Mouse (Mus musculus) heart, adult 18-20 months (tissue): ENCODE measurements around the gene Hist1h4j. TPM values are rescaled to one million over a fixed set of nuclear protein-coding genes. Genes with fewer than 3 reads are reported as not detected.

Experiments used
- DNase-seq, 2 experiments: peaks; one replicate each; pipeline ENCODE4 v3.0.0; 2021 to 2022; ENCODE audit warnings: mixed read lengths in 1 of 2
- microRNA-seq, 2 experiments: library from miRNA; unstranded; fragments of <30 nt; microRNA quantifications; one replicate each; pipeline ENCODE4 v1.2.0; 2022
- total RNA-seq, 2 experiments: library from RNA; stranded (reverse); gene quantifications; 2 replicates each; pipeline ENCODE4 v1.2.3; 2021

Hist1h4j gene
- total RNA-seq, 2 experiments from 2014 or later: 1.9 to 3.4 TPM

- DNase-seq: no peak
These were observed 46.8 kb downstream of the Hist1h4j start for GRCm38 (mm10) chr13:21781639-21782038.

- DNase-seq: peak in 1 of 2 experiments; percentile 41
These were observed 47.7 kb downstream of the Hist1h4j start for GRCm38 (mm10) chr13:21782361-21783254.

- DNase-seq: peak; percentile 74 to 75
These were observed 48.4 kb downstream of the Hist1h4j start, which contains the start of gene Hist1h3i for GRCm38 (mm10) chr13:21783255-21783617. Gene Hist1h3i (minus strand): TSS chr13:21783370.

GRCm38 (mm10) chr13:21783734-21784161 lies 48.9 kb downstream of the Hist1h4j start:
- DNase-seq: peak in 1 of 2 experiments; percentile 44

- no peak for DNase-seq
These were observed 49.4 kb downstream of the Hist1h4j start for GRCm38 (mm10) chr13:21784311-21784710.

Small RNA genes lying within 50 kb of the gene (microRNA-seq; reads per million reads assigned to microRNA genes)
- 0 reads per million in 2 experiments for gene Gm44357
- 0 reads per million in 2 experiments for gene Gm44367
- 0 reads per million in 2 experiments for gene Gm44454

Other genes starting within 250 kb of the Hist1h4j start
- 10 to 100 TPM; 25.7 to 26.8 TPM for gene AK157302, start 239.8 kb upstream of the Hist1h4j start, total RNA-seq
- gene Gm11273, start 233.6 kb upstream of the Hist1h4j start, total RNA-seq: 100 to 1,000 TPM; 222 to 251 TPM
- 10 to 100 TPM in 1 of 2 experiments, 1 to 10 TPM in 1; 9.9 to 10.7 TPM for gene Zkscan8, start 203.9 kb upstream of the Hist1h4j start, total RNA-seq
- not detected for gene Olfr1366, start 192.3 kb upstream of the Hist1h4j start, total RNA-seq
- gene Olfr1535, start 175.2 kb upstream of the Hist1h4j start, total RNA-seq: not detected
- gene Olfr1364, start 153.3 kb upstream of the Hist1h4j start, total RNA-seq: not detected
- gene Olfr1362, start 121.0 kb upstream of the Hist1h4j start, total RNA-seq: not detected
- not detected for gene Olfr11, start 92.5 kb upstream of the Hist1h4j start, total RNA-seq
- not detected for gene Olfr1361, start 71.7 kb upstream of the Hist1h4j start, total RNA-seq
- not detected for gene Olfr1360, start 57.7 kb upstream of the Hist1h4j start, total RNA-seq
- gene Olfr1359, start 37.0 kb upstream of the Hist1h4j start, total RNA-seq: not detected
- 10 to 100 TPM in 1 of 2 experiments, 1 to 10 TPM in 1; 7.7 to 11.5 TPM for gene Hist1h2bl, start 18.9 kb upstream of the Hist1h4j start, total RNA-seq
- 10 to 100 TPM in 1 of 2 experiments, 1 to 10 TPM in 1; 4.0 to 15.4 TPM for gene Hist1h2ai, start 18.6 kb upstream of the Hist1h4j start, total RNA-seq
- gene Hist1h3h, start 17.4 kb upstream of the Hist1h4j start, total RNA-seq: 10 to 100 TPM; 11.0 to 14.3 TPM
- 1 to 10 TPM; 2.0 to 3.6 TPM for gene Hist1h2bm, start 13.0 kb upstream of the Hist1h4j start, total RNA-seq
- 10 to 100 TPM; 39.5 to 45.0 TPM for gene Hist1h4k, start 15.4 kb downstream of the Hist1h4j start, total RNA-seq
- 1 to 10 TPM; 2.5 to 4.6 TPM for gene Hist1h2ak, start 18.8 kb downstream of the Hist1h4j start, total RNA-seq
- 1 to 10 TPM; 4.3 to 4.8 TPM for gene Hist1h2bn, start 19.1 kb downstream of the Hist1h4j start, total RNA-seq
- gene Hist1h1b, start 45.6 kb downstream of the Hist1h4j start, total RNA-seq: 1 to 10 TPM; 3.5 to 4.0 TPM
- gene Hist1h3i, start 48.3 kb downstream of the Hist1h4j start, total RNA-seq: 10 to 100 TPM; 10.2 to 11.2 TPM
- 1 to 10 TPM; 1.0 to 5.3 TPM for gene Hist1h2an, start 52.2 kb downstream of the Hist1h4j start, total RNA-seq
- gene Hist1h2bp, start 52.4 kb downstream of the Hist1h4j start, total RNA-seq: 1 to 10 TPM; 3.3 to 4.2 TPM
- 10 to 100 TPM; 27.9 to 31.1 TPM for gene Hist1h2bq, start 75.1 kb downstream of the Hist1h4j start, total RNA-seq
- gene Hist1h2ao, start 75.4 kb downstream of the Hist1h4j start, total RNA-seq: 1 to 10 TPM in 1 of 2 experiments, not detected in 1; 1.4 TPM
- 10 to 100 TPM; 41.7 to 58.7 TPM for gene Hist1h4m, start 76.7 kb downstream of the Hist1h4j start, total RNA-seq
- gene Hist1h4n, start 97.1 kb downstream of the Hist1h4j start, total RNA-seq: 1 to 10 TPM; 4.7 to 9.4 TPM
- gene Hist1h2ap, start 98.4 kb downstream of the Hist1h4j start, total RNA-seq: 10 to 100 TPM; 11.6 to 12.2 TPM
- 10 to 100 TPM; 28.3 to 30.7 TPM for gene Hist1h2br, start 98.7 kb downstream of the Hist1h4j start, total RNA-seq
- gene Zfp184, start 210.0 kb downstream of the Hist1h4j start, total RNA-seq: 1 to 10 TPM in 1 of 2 experiments, under 1 TPM in 1; 0.67 to 1.3 TPM
- gene Pom121l2, start 246.1 kb downstream of the Hist1h4j start, total RNA-seq: not detected